Mouse (Mus musculus) MEL (cell line): ENCODE measurements around the gene Nhlrc4. TPM values are rescaled to one million over a fixed set of nuclear protein-coding genes. Genes with fewer than 3 reads are reported as not detected.

Source experiments
- DNase-seq: peaks from one replicate; pipeline ENCODE4 v3.0.0; 2011; ENCODE audit warnings: low read depth, low spot score
- H3K27ac ChIP-seq: 2 replicates; pipeline ENCODE4 v1.5.1; 2012; ENCODE audit warnings: low read depth, mild to moderate bottlenecking, control low read depth, low read length, moderate library complexity; ENCODE audit not compliant: control insufficient read depth
- H3K27me3 ChIP-seq, 2 experiments: fragments of 150-350 bp in 1 of 2; sonication (generic) in 1 of 2; 2 replicates each; pipeline ENCODE4 v1.6.1; 2012; ENCODE audit warnings: low read length in 2 of 2, mild to moderate bottlenecking in 2 of 2, improper control_type of control experiment in 1 of 2, moderate library complexity in 1 of 2; ENCODE audit not compliant: insufficient read depth in 2 of 2, control insufficient read depth in 1 of 2
- H3K36me3 ChIP-seq, 2 experiments: 2 replicates each; pipeline ENCODE4 v1.6.1; 2012 to 2014; ENCODE audit warnings: low read length in 2 of 2, improper control_type of control experiment in 1 of 2, inconsistent platforms in 1 of 2, mild to moderate bottlenecking in 1 of 2; ENCODE audit not compliant: insufficient read depth in 2 of 2, control insufficient read depth in 1 of 2
- H3K4me1 ChIP-seq, 2 experiments: fragments of 150-350 bp in 1 of 2; sonication (generic) in 1 of 2; 2 replicates each; pipeline ENCODE4 v1.6.1; 2012; ENCODE audit warnings: low read length in 2 of 2, improper control_type of control experiment in 1 of 2, mild to moderate bottlenecking in 1 of 2; ENCODE audit not compliant: insufficient read depth in 2 of 2, control insufficient read depth in 1 of 2
- H3K4me3 ChIP-seq, 2 experiments: fragments of 150-350 bp in 1 of 2; sonication (generic) in 1 of 2; 2 replicates each; pipeline ENCODE4 v1.5.1; 2012; ENCODE audit warnings: low read depth in 2 of 2, low read length in 2 of 2, mild to moderate bottlenecking in 2 of 2, moderate library complexity in 2 of 2, control low read depth in 1 of 2, improper control_type of control experiment in 1 of 2; ENCODE audit not compliant: control insufficient read depth in 1 of 2, insufficient read depth in 1 of 2
- H3K79me2 ChIP-seq: 2 replicates; pipeline ENCODE4 v1.6.1; 2012; ENCODE audit warnings: mild to moderate bottlenecking, low read length, moderate library complexity; ENCODE audit not compliant: control insufficient read depth, poor library complexity, insufficient read depth
- H3K9ac ChIP-seq: 2 replicates; pipeline ENCODE4 v1.6.1; 2012; ENCODE audit warnings: low read depth, mild to moderate bottlenecking, control low read depth, low read length, moderate library complexity; ENCODE audit not compliant: control insufficient read depth, poor library complexity, severe bottlenecking
- H3K9me3 ChIP-seq: fragments of 150-350 bp; sonication (generic); replicated peaks from 2 replicates; pipeline ENCODE4 v1.6.1; 2012; ENCODE audit warnings: mild to moderate bottlenecking, low read length, improper control_type of control experiment, moderate library complexity; ENCODE audit not compliant: insufficient read depth
- CHD2 ChIP-seq: IDR thresholded peaks from 2 replicates; pipeline ENCODE4 v1.6.1; 2011; ENCODE audit warnings: low read length, improper control_type of control experiment
- CTCF ChIP-seq, 3 experiments: IDR thresholded peaks in 2 of 3; conservative IDR thresholded peaks in 1 of 3; 2 replicates each; pipeline ENCODE4 v1.5.1; 2011 to 2012; ENCODE audit warnings: low read length in 3 of 3, low read depth in 2 of 3, mild to moderate bottlenecking in 2 of 3, improper control_type of control experiment in 1 of 3, inconsistent platforms in 1 of 3, mixed read lengths in 1 of 3, moderate library complexity in 1 of 3; ENCODE audit not compliant: control insufficient read depth in 1 of 3, insufficient read depth in 1 of 3, poor library complexity in 1 of 3, severe bottlenecking in 1 of 3
- ELF1 ChIP-seq: IDR thresholded peaks from 2 replicates; pipeline ENCODE4 v1.6.1; 2014; ENCODE audit warnings: low read depth, mild to moderate bottlenecking, inconsistent platforms, low read length, improper control_type of control experiment, moderate library complexity
- EP300 ChIP-seq, 2 experiments: IDR thresholded peaks; 2 replicates each; pipeline ENCODE4 v1.6.1; 2011; ENCODE audit warnings: improper control_type of control experiment in 2 of 2, low read length in 2 of 2, low read depth in 1 of 2, mild to moderate bottlenecking in 1 of 2
- ETS1 ChIP-seq: IDR thresholded peaks from 2 replicates; pipeline ENCODE4 v1.6.1; 2012; ENCODE audit warnings: low read depth, mild to moderate bottlenecking, inconsistent platforms, low read length, improper control_type of control experiment, moderate library complexity
- GABPA ChIP-seq: IDR thresholded peaks from 2 replicates; pipeline ENCODE4 v1.6.1; 2012; ENCODE audit warnings: low read depth, mild to moderate bottlenecking, inconsistent platforms, low read length, improper control_type of control experiment, moderate library complexity
- GATA1 ChIP-seq: IDR thresholded peaks from 2 replicates; pipeline ENCODE4 v1.6.1; 2011; ENCODE audit warnings: low read depth, low read length, improper control_type of control experiment
- JUND ChIP-seq: IDR thresholded peaks from 2 replicates; pipeline ENCODE4 v1.6.1; 2011; ENCODE audit warnings: low read depth, mild to moderate bottlenecking, improper control_type of control experiment, low read length
- MAFK ChIP-seq: IDR thresholded peaks from 2 replicates; pipeline ENCODE4 v1.6.1; 2011; ENCODE audit warnings: low read depth, mild to moderate bottlenecking, low read length, improper control_type of control experiment, borderline replicate concordance
- MAX ChIP-seq: IDR thresholded peaks from 2 replicates; pipeline ENCODE4 v1.6.1; 2011; ENCODE audit warnings: low read length, improper control_type of control experiment
- MAZ ChIP-seq: IDR thresholded peaks from 2 replicates; pipeline ENCODE4 v1.6.1; 2012; ENCODE audit warnings: low read depth, mild to moderate bottlenecking, inconsistent platforms, low read length, improper control_type of control experiment
- MYB ChIP-seq: IDR thresholded peaks from 2 replicates; pipeline ENCODE4 v1.6.1; 2011; ENCODE audit warnings: mild to moderate bottlenecking, low read depth, low read length, improper control_type of control experiment
- MYC ChIP-seq: IDR thresholded peaks from 2 replicates; pipeline ENCODE4 v1.6.1; 2011; ENCODE audit warnings: low read depth, mild to moderate bottlenecking, low read length, improper control_type of control experiment, moderate library complexity
- NELFE ChIP-seq: IDR thresholded peaks from 2 replicates; pipeline ENCODE4 v1.6.1; 2011; ENCODE audit warnings: low read depth, low read length, improper control_type of control experiment
- POLR2AphosphoS2 ChIP-seq: IDR thresholded peaks from 2 replicates; pipeline ENCODE4 v1.6.1; 2011; ENCODE audit warnings: low read length, improper control_type of control experiment
- RCOR1 ChIP-seq: IDR thresholded peaks from 2 replicates; pipeline ENCODE4 v1.6.1; 2012; ENCODE audit warnings: low read depth, mild to moderate bottlenecking, inconsistent platforms, low read length, improper control_type of control experiment
- SIN3A ChIP-seq: IDR thresholded peaks from 2 replicates; pipeline ENCODE4 v1.6.1; 2012; ENCODE audit warnings: low read length, improper control_type of control experiment, inconsistent platforms
- SMC3 ChIP-seq: IDR thresholded peaks from 2 replicates; pipeline ENCODE4 v1.6.1; 2011; ENCODE audit warnings: low read depth, low read length, improper control_type of control experiment
- USF1 ChIP-seq: IDR thresholded peaks from 2 replicates; pipeline ENCODE4 v1.6.1; 2014; ENCODE audit warnings: low read depth, mild to moderate bottlenecking, inconsistent platforms, low read length, improper control_type of control experiment, moderate library complexity
- USF2 ChIP-seq, 2 experiments: IDR thresholded peaks; 2 replicates each; pipeline ENCODE4 v1.6.1; 2011 to 2012; ENCODE audit warnings: improper control_type of control experiment in 2 of 2, low read length in 2 of 2, borderline replicate concordance in 1 of 2, inconsistent platforms in 1 of 2, low read depth in 1 of 2, mild to moderate bottlenecking in 1 of 2; ENCODE audit not compliant: insufficient read depth in 1 of 2
- ZC3H11A ChIP-seq: IDR thresholded peaks from 2 replicates; pipeline ENCODE4 v1.6.1; 2012; ENCODE audit warnings: low read depth, mild to moderate bottlenecking, inconsistent platforms, low read length, improper control_type of control experiment
- ZMIZ1 ChIP-seq: IDR thresholded peaks from 2 replicates; pipeline ENCODE4 v1.6.1; 2012; ENCODE audit warnings: low read depth, mild to moderate bottlenecking, inconsistent platforms, low read length, improper control_type of control experiment, moderate library complexity
- polyA plus RNA-seq, 2 experiments: library from polyadenylated mRNA; stranded (reverse) in 1 of 2; unstranded in 1 of 2; fragments of >175 nt in 1 of 2; fragments of >200 nt in 1 of 2; gene quantifications; 2 replicates each; pipeline versions ENCODE4 v1.2.1 to v1.2.4; 2012; ENCODE audit warnings: low replicate concordance in 2 of 2, low read depth in 1 of 2; ENCODE audit not compliant: insufficient read length in 2 of 2, insufficient read depth in 1 of 2, missing spikeins in 1 of 2
- total RNA-seq: library from RNA; depleted of rRNA; stranded (reverse); fragments of 300-350 nt; gene quantifications from 2 replicates; pipeline ENCODE4 v1.2.3, GENCODE M21; 2012

The Nhlrc4 gene
- total and polyA plus RNA-seq, 3 experiments = 0.19 to 0.23 TPM; not detected in 1

DNA sequence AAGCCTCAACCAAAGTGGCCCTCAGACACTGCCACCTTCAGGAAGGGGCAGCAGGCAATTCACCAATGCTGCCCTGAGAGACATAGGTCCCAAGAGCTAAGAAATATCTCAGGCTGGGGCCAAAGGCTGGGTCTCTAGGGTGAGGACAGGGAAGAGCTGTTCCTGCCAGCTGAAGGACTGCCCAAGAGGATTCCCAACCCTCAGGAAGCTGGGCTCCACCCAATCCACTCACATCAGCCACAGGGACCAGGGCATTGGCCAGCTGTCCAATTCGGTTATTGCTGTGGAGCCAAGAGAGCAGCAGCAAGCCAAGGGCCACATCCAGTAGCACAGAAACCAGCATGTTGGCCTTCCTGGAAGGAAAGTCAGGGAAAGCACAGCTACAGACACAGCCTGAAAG, 10.2 kb downstream of the Nhlrc4 start:
- TF ChIP-seq MYB = no peak
- TF ChIP-seq USF1 = no peak
- no peak for TF ChIP-seq MAX
- TF ChIP-seq SIN3A = no peak
- TF ChIP-seq CHD2 = no peak
- no peak for TF ChIP-seq RCOR1
- TF ChIP-seq GATA1 = no peak
- no peak for TF ChIP-seq GABPA
- no peak for TF ChIP-seq ETS1
- TF ChIP-seq, all 39 proteins: peak for 0
- Histone ChIP-seq H3K9me3 (no peaks in the 10 kb centered on the region), H3K4me1 (no peaks in the 10 kb centered on the region), H3K4me3 (no peak overlapping the region), H3K27ac (no peak overlapping the region), H3K27me3 (no peaks in the 10 kb centered on the region), H3K36me3 (peaks cover 0 to 12% of the 10 kb centered on the region in 2 experiments; a peak in 2 of 4 replicates), H3K79me2 (peaks cover 1% of the 10 kb centered on the region; the same call in 1 of the 2 replicates), H3K9ac (no peak overlapping the region)
- no peak for DNase-seq

- Histone ChIP-seq H3K9ac (no peak overlapping the region), H3K9me3 (no peaks in the 10 kb centered on the region), H3K79me2 (no peaks in the 10 kb centered on the region), H3K36me3 (peaks cover 8 to 11% of the 10 kb centered on the region in 2 experiments; a peak in 3 of 4 replicates), H3K4me1 (peaks cover 0 to 12% of the 10 kb centered on the region in 2 experiments; a peak in 2 of 4 replicates), H3K27me3 (no peaks in the 10 kb centered on the region), H3K27ac (no peak overlapping the region), H3K4me3 (no peak overlapping the region)
- TF ChIP-seq POLR2AphosphoS2 (0 out of 2 replicates have a peak, but pooled peaks have one; percentile 22), CTCF (IDR thresholded peaks at IDR 0.05 in 2 of 3, conservative IDR thresholded peaks at IDR 0.05 in 1 of 3; ENCODE audit: control insufficient read depth in 1 of 3, insufficient read depth in 1 of 3, low read depth in 2 of 3, low read length in 3 of 3, poor library complexity in 1 of 3, severe bottlenecking in 1 of 3) (no peak), SMC3 (no peak), SIN3A (no peak), NELFE (no peak), MYB (no peak), ELF1 (no peak), MYC (no peak), USF1 (no peak)
- TF ChIP-seq, all 39 proteins: peak for 1
- DNase-seq = no peak
Measured at GRCm38 (mm10) chr17:25925348-25925747, 19.4 kb downstream of the Nhlrc4 start.

DNA sequence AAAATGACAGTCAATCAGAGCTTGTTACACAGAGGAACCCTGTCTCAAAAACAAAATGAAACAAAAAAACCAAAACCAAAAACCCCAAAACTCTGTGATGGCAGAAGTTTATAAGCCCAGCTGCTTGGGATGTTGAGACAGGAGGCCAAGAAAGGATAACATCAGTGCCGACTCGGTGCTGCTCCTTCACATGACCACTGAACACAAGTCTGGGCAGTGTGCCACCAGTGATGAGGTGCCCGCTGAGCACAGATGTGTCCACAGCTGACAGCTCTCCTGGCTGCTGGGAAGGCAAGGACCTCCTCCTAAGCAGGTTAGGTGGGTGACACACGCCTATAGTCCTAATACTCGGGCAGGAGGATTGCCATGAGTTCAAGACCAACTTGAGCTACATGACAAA, 22.6 kb downstream of the Nhlrc4 start:
- Histone ChIP-seq H3K4me3 (no peak overlapping the region), H3K4me1 (peaks cover 2 to 23% of the 10 kb centered on the region in 2 experiments; a peak in 3 of 4 replicates), H3K9ac (no peak overlapping the region), H3K79me2 (peaks cover 20% of the 10 kb centered on the region), H3K27me3 (no peaks in the 10 kb centered on the region), H3K9me3 (no peaks in the 10 kb centered on the region), H3K27ac (no peak overlapping the region), H3K36me3 (peaks cover 0 to 17% of the 10 kb centered on the region in 2 experiments; a peak in 3 of 4 replicates)
- peak; percentile 54 for DNase-seq
- TF ChIP-seq GATA1 = no peak
- no peak for TF ChIP-seq ZMIZ1
- TF ChIP-seq USF1 = peak; percentile 62; the same call in 1 of the 2 replicates
- TF ChIP-seq MAZ = no peak
- TF ChIP-seq MAFK = no peak
- TF ChIP-seq CHD2 = no peak
- TF ChIP-seq ZC3H11A = no peak
- peak in 1 of 2 experiments; percentile 12; a peak in 1 of 4 replicates for TF ChIP-seq EP300 (IDR thresholded peaks at IDR 0.05; ENCODE audit: low read depth in 1 of 2, low read length in 2 of 2)
- TF ChIP-seq CTCF (IDR thresholded peaks at IDR 0.05 in 2 of 3, conservative IDR thresholded peaks at IDR 0.05 in 1 of 3; ENCODE audit: control insufficient read depth in 1 of 3, insufficient read depth in 1 of 3, low read depth in 2 of 3, low read length in 3 of 3, poor library complexity in 1 of 3, severe bottlenecking in 1 of 3) = no peak
- no peak for TF ChIP-seq JUND
- TF ChIP-seq ETS1 = peak; percentile 69
- TF ChIP-seq NELFE = no peak
- TF ChIP-seq USF2 (IDR thresholded peaks at IDR 0.05; ENCODE audit: borderline replicate concordance in 1 of 2, insufficient read depth in 1 of 2, low read depth in 1 of 2, low read length in 2 of 2) = no peak
- no peak for TF ChIP-seq MYB
